Mouse (Mus musculus) CH12.LX (cell line): Measurements from ENCODE around the gene Gpr15. TPM values are rescaled to one million over a fixed set of nuclear protein-coding genes. Genes with fewer than 3 reads are reported as not detected.
A peak's percentile ranks its signal among the peaks of the same experiment; 100 is the strongest.

ENCODE experiments used
- DNase-seq: peaks from one replicate; pipeline ENCODE4 v3.0.0-alpha.2; 2013; ENCODE audit errors: extremely low read depth
- H3K27ac ChIP-seq: 2 replicates; pipeline ENCODE4 v1.5.1; 2012; ENCODE audit warnings: low read depth, mild to moderate bottlenecking, control low read depth, moderate library complexity; ENCODE audit not compliant: insufficient read depth
- H3K27me3 ChIP-seq: replicated peaks from 2 replicates; pipeline ENCODE3; 2012; ENCODE audit warnings: inconsistent platforms
- H3K36me3 ChIP-seq, 2 experiments: replicated peaks in 1 of 2; 2 replicates each; pipeline versions ENCODE3 to v1.6.1; 2012; ENCODE audit warnings: inconsistent platforms in 1 of 2, low read length in 1 of 2, mild to moderate bottlenecking in 1 of 2, mixed read lengths in 1 of 2, moderate library complexity in 1 of 2; ENCODE audit not compliant: control insufficient read depth in 1 of 2, insufficient read depth in 1 of 2
- H3K4me1 ChIP-seq, 2 experiments: 2 replicates each; pipeline ENCODE4 v1.6.1; 2012; ENCODE audit warnings: inconsistent platforms in 1 of 2, moderate library complexity in 1 of 2; ENCODE audit not compliant: insufficient read depth in 2 of 2, control insufficient read depth in 1 of 2
- H3K4me2 ChIP-seq: 2 replicates; pipeline ENCODE4 v1.6.1; 2012; ENCODE audit warnings: low read depth, mild to moderate bottlenecking, control low read depth; ENCODE audit not compliant: poor library complexity, insufficient read depth, severe bottlenecking
- H3K4me3 ChIP-seq, 3 experiments: fragments of 150-350 bp in 1 of 3; sonication (generic) in 1 of 3; replicated peaks in 1 of 3; 2 replicates each; pipeline versions ENCODE3 to v1.5.1; 2011 to 2012; ENCODE audit warnings: low read depth in 2 of 3, low read length in 2 of 3, mild to moderate bottlenecking in 2 of 3, moderate library complexity in 2 of 3, control low read depth in 1 of 3, improper control_type of control experiment in 1 of 3, inconsistent platforms in 1 of 3, mixed read lengths in 1 of 3; ENCODE audit not compliant: poor library complexity in 1 of 3
- H3K79me2 ChIP-seq: replicated peaks from 2 replicates; pipeline ENCODE4 v1.6.1; 2012; ENCODE audit warnings: mild to moderate bottlenecking, moderate library complexity; ENCODE audit not compliant: control insufficient read depth, poor library complexity, insufficient read depth, severe bottlenecking; ENCODE audit errors: extremely low read depth
- H3K9ac ChIP-seq: 2 replicates; pipeline ENCODE4 v1.6.1; 2012; ENCODE audit warnings: low read depth, mild to moderate bottlenecking, control low read depth, moderate library complexity; ENCODE audit not compliant: insufficient read depth
- H3K9me3 ChIP-seq: replicated peaks from 2 replicates; pipeline ENCODE3; 2012; ENCODE audit warnings: low read length, inconsistent platforms, mixed read lengths
- BHLHE40 ChIP-seq: IDR thresholded peaks from 2 replicates; pipeline ENCODE4 v1.6.1; 2011; ENCODE audit warnings: mild to moderate bottlenecking, low read depth, low read length, improper control_type of control experiment
- CHD1 ChIP-seq: IDR thresholded peaks from 2 replicates; pipeline ENCODE4 v1.6.1; 2012; ENCODE audit warnings: low read depth, low read length, improper control_type of control experiment, inconsistent platforms
- CHD2 ChIP-seq: IDR thresholded peaks from 2 replicates; pipeline ENCODE4 v1.6.1; 2011; ENCODE audit warnings: low read length, improper control_type of control experiment
- CTCF ChIP-seq, 2 experiments: IDR thresholded peaks in 1 of 2; conservative IDR thresholded peaks in 1 of 2; 2 replicates each; pipeline ENCODE4 v1.5.1; 2011 to 2012; ENCODE audit warnings: low read depth in 2 of 2, low read length in 2 of 2, improper control_type of control experiment in 1 of 2, inconsistent platforms in 1 of 2, mild to moderate bottlenecking in 1 of 2, moderate library complexity in 1 of 2
- E2F4 ChIP-seq: IDR thresholded peaks from 2 replicates; pipeline ENCODE4 v1.6.1; 2011; ENCODE audit warnings: low read depth, low read length, improper control_type of control experiment; ENCODE audit not compliant: insufficient replicate concordance
- ELF1 ChIP-seq: IDR thresholded peaks from 2 replicates; pipeline ENCODE4 v1.6.1; 2014; ENCODE audit warnings: low read depth, mild to moderate bottlenecking, inconsistent platforms, low read length, improper control_type of control experiment
- EP300 ChIP-seq: IDR thresholded peaks from 2 replicates; pipeline ENCODE4 v1.6.1; 2011; ENCODE audit warnings: low read length, improper control_type of control experiment
- ETS1 ChIP-seq: conservative IDR thresholded peaks from 2 replicates; pipeline ENCODE4 v1.6.1; 2012; ENCODE audit warnings: low read depth, mild to moderate bottlenecking, inconsistent platforms, low read length, improper control_type of control experiment, moderate library complexity
- GABPA ChIP-seq: IDR thresholded peaks from 2 replicates; pipeline ENCODE4 v1.6.1; 2012; ENCODE audit warnings: low read depth, low read length, improper control_type of control experiment, inconsistent platforms; ENCODE audit not compliant: insufficient replicate concordance
- HCFC1 ChIP-seq: IDR thresholded peaks from 2 replicates; pipeline ENCODE4 v1.6.1; 2012; ENCODE audit warnings: low read depth, mild to moderate bottlenecking, inconsistent platforms, low read length, improper control_type of control experiment
- IRF4 ChIP-seq: IDR thresholded peaks from 2 replicates; pipeline ENCODE4 v1.6.1; 2014; ENCODE audit warnings: low read depth, mild to moderate bottlenecking, inconsistent platforms, low read length, improper control_type of control experiment
- JUN ChIP-seq: IDR thresholded peaks from 2 replicates; pipeline ENCODE4 v1.6.1; 2011; ENCODE audit warnings: low read depth, mild to moderate bottlenecking, low read length, improper control_type of control experiment, moderate library complexity; ENCODE audit not compliant: insufficient read depth
- JUND ChIP-seq: conservative IDR thresholded peaks from 2 replicates; pipeline ENCODE4 v1.6.1; 2011; ENCODE audit warnings: low read depth, low read length, improper control_type of control experiment
- KAT2A ChIP-seq: IDR thresholded peaks from 2 replicates; pipeline ENCODE4 v1.6.1; 2012; ENCODE audit warnings: low read length, improper control_type of control experiment, inconsistent platforms; ENCODE audit not compliant: insufficient replicate concordance
- MAFK ChIP-seq: IDR thresholded peaks from 2 replicates; pipeline ENCODE4 v1.6.1; 2011; ENCODE audit warnings: low read length, improper control_type of control experiment; ENCODE audit not compliant: insufficient replicate concordance
- MAX ChIP-seq: IDR thresholded peaks from 2 replicates; pipeline ENCODE4 v1.6.1; 2011; ENCODE audit warnings: low read length, improper control_type of control experiment
- MAZ ChIP-seq: IDR thresholded peaks from 2 replicates; pipeline ENCODE4 v1.6.1; 2012; ENCODE audit warnings: low read depth, mild to moderate bottlenecking, inconsistent platforms, low read length, improper control_type of control experiment, moderate library complexity
- MEF2A ChIP-seq: IDR thresholded peaks from 2 replicates; pipeline ENCODE4 v1.6.1; 2014; ENCODE audit warnings: low read depth, mild to moderate bottlenecking, inconsistent platforms, low read length, improper control_type of control experiment, borderline replicate concordance
- MXI1 ChIP-seq: IDR thresholded peaks from 2 replicates; pipeline ENCODE4 v1.6.1; 2011; ENCODE audit warnings: mild to moderate bottlenecking, low read depth, low read length, improper control_type of control experiment
- MYC ChIP-seq: IDR thresholded peaks from 2 replicates; pipeline ENCODE4 v1.6.1; 2011; ENCODE audit warnings: low read depth, mild to moderate bottlenecking, improper control_type of control experiment, low read length
- NELFE ChIP-seq: IDR thresholded peaks from 2 replicates; pipeline ENCODE4 v1.6.1; 2011; ENCODE audit warnings: low read depth, low read length, improper control_type of control experiment
- NRF1 ChIP-seq: IDR thresholded peaks from 2 replicates; pipeline ENCODE4 v1.6.1; 2014; ENCODE audit warnings: low read depth, mild to moderate bottlenecking, inconsistent platforms, low read length, improper control_type of control experiment, moderate library complexity
- PAX5 ChIP-seq: IDR thresholded peaks from 2 replicates; pipeline ENCODE4 v1.6.1; 2012; ENCODE audit warnings: low read length, inconsistent platforms, mixed read lengths
- POLR2A ChIP-seq: IDR thresholded peaks from 2 replicates; pipeline ENCODE4 v1.6.1; 2011; ENCODE audit warnings: low read depth, mild to moderate bottlenecking, improper control_type of control experiment, low read length
- POLR2AphosphoS2 ChIP-seq: IDR thresholded peaks from 2 replicates; pipeline ENCODE4 v1.6.1; 2011; ENCODE audit warnings: low read depth, low read length, improper control_type of control experiment
- RAD21 ChIP-seq: IDR thresholded peaks from 2 replicates; pipeline ENCODE4 v1.6.1; 2011; ENCODE audit warnings: low read depth, mild to moderate bottlenecking, low read length, improper control_type of control experiment, moderate library complexity
- RCOR1 ChIP-seq: conservative IDR thresholded peaks from 2 replicates; pipeline ENCODE4 v1.6.1; 2012; ENCODE audit warnings: low read depth, mild to moderate bottlenecking, inconsistent platforms, low read length, improper control_type of control experiment
- SIN3A ChIP-seq: IDR thresholded peaks from 2 replicates; pipeline ENCODE4 v1.6.1; 2012; ENCODE audit warnings: low read length, improper control_type of control experiment, inconsistent platforms
- SMC3 ChIP-seq: IDR thresholded peaks from 2 replicates; pipeline ENCODE4 v1.6.1; 2011; ENCODE audit warnings: low read depth, low read length, improper control_type of control experiment
- TBP ChIP-seq: conservative IDR thresholded peaks from 2 replicates; pipeline ENCODE4 v1.6.1; 2011; ENCODE audit warnings: low read depth, low read length, improper control_type of control experiment
- TCF12 ChIP-seq: IDR thresholded peaks from 2 replicates; pipeline ENCODE4 v1.6.1; 2014; ENCODE audit warnings: low read depth, mild to moderate bottlenecking, inconsistent platforms, low read length, improper control_type of control experiment
- UBTF ChIP-seq: IDR thresholded peaks from 2 replicates; pipeline ENCODE4 v1.6.1; 2012; ENCODE audit warnings: low read depth, mild to moderate bottlenecking, inconsistent platforms, low read length, improper control_type of control experiment, moderate library complexity
- USF1 ChIP-seq: IDR thresholded peaks from 2 replicates; pipeline ENCODE4 v1.6.1; 2014; ENCODE audit warnings: low read depth, mild to moderate bottlenecking, inconsistent platforms, low read length, improper control_type of control experiment
- USF2 ChIP-seq: conservative IDR thresholded peaks from 2 replicates; pipeline ENCODE4 v1.6.1; 2011; ENCODE audit warnings: low read depth, low read length, improper control_type of control experiment
- ZC3H11A ChIP-seq: IDR thresholded peaks from 2 replicates; pipeline ENCODE4 v1.6.1; 2012; ENCODE audit warnings: low read depth, mild to moderate bottlenecking, inconsistent platforms, low read length, improper control_type of control experiment
- ZKSCAN1 ChIP-seq: IDR thresholded peaks from 2 replicates; pipeline ENCODE4 v1.6.1; 2012; ENCODE audit warnings: low read depth, inconsistent platforms, low read length, improper control_type of control experiment, borderline replicate concordance
- ZMIZ1 ChIP-seq: IDR thresholded peaks from 2 replicates; pipeline ENCODE4 v1.6.1; 2012; ENCODE audit warnings: low read depth, mild to moderate bottlenecking, inconsistent platforms, low read length, improper control_type of control experiment
- ZNF384 ChIP-seq: IDR thresholded peaks from 2 replicates; pipeline ENCODE4 v1.6.1; 2012; ENCODE audit warnings: low read depth, low read length, improper control_type of control experiment, inconsistent platforms
- dilution Hi-C: fragments of 300-500 bp; cut with MboI; formaldehyde crosslinking; loops from 2 replicates; pipeline ENCODE4 v1.14.3; 2020; ENCODE audit warnings: low sequenced_read_pairs; ENCODE audit not compliant: extremely low pct_unique_long_range_greater_than_20kb, extremely low pct_ligation_motif_present
- in situ Hi-C: fragments of 300-500 bp; cut with MboI; formaldehyde crosslinking; loops from 3 replicates; pipeline ENCODE4 v1.14.3; 2019; ENCODE audit warnings: low sequenced_read_pairs, low pct_ligation_motif_present, low pct_unique_long_range_greater_than_20kb, mixed read lengths
- polyA plus RNA-seq: library from polyadenylated mRNA; unstranded; fragments of >175 nt; gene quantifications from 2 replicates; pipeline ENCODE4 v1.2.1, GENCODE M21; 2012; ENCODE audit warnings: low read depth; ENCODE audit not compliant: insufficient read length
- total RNA-seq, 2 experiments: library from RNA; depleted of rRNA; stranded (reverse); fragments of 300-350 nt in 1 of 2; fragments of >200 nt in 1 of 2; gene quantifications; 2 replicates each; pipeline ENCODE4 v1.2.3; 2012 to 2014

The Gpr15 gene
- total and polyA plus RNA-seq, 3 experiments, result 3.9 to 13.8 (median 8.3) TPM

- dilution Hi-C loops, result no loop called here
- in situ Hi-C loops, result no loop called here
- no peaks in the 10 kb centered on the region for H3K9me3 ChIP-seq
- TF ChIP-seq JUND, result peak; percentile 99
- TF ChIP-seq MAFK, result peak; percentile 81
- peak; percentile 97 for TF ChIP-seq MAX
- peak; percentile 99 for TF ChIP-seq MYC
- TF ChIP-seq CHD1, result 0 out of 2 replicates have a peak, but pooled peaks have one; percentile 32
- TF ChIP-seq PAX5, result no peak
- no peak for TF ChIP-seq GABPA
- TF ChIP-seq SMC3, result peak; percentile 11; the same call in 1 of the 2 replicates
- no peak for TF ChIP-seq USF2
- TF ChIP-seq RCOR1, result peak; percentile 99
- TF ChIP-seq ELF1, result 0 out of 2 replicates have a peak, but pooled peaks have one; percentile 17
- TF ChIP-seq UBTF, result no peak
- TF ChIP-seq ETS1, result peak; percentile 99
- TF ChIP-seq ZMIZ1, result peak; percentile 69
- no peak for TF ChIP-seq ZKSCAN1
- no peak for TF ChIP-seq USF1
- no peak for TF ChIP-seq CTCF (conservative IDR thresholded peaks at IDR 0.05 in 1 of 2, IDR thresholded peaks at IDR 0.05 in 1 of 2; ENCODE audit: low read depth in 2 of 2, low read length in 2 of 2)
- no peak; the same call in 1 of the 2 replicates for TF ChIP-seq POLR2A
- TF ChIP-seq RAD21, result peak; percentile 18
- TF ChIP-seq CHD2, result peak; percentile 91
- TF ChIP-seq TBP, result peak; percentile 55; the same call in 1 of the 2 replicates
- no peak for TF ChIP-seq POLR2AphosphoS2
- TF ChIP-seq BHLHE40, result peak; percentile 96
- TF ChIP-seq HCFC1, result peak; percentile 34; the same call in 1 of the 2 replicates
- peak; percentile 72; the same call in 1 of the 2 replicates for TF ChIP-seq KAT2A
- peak; percentile 100 for TF ChIP-seq TCF12
- peak; percentile 51; the same call in 1 of the 2 replicates for TF ChIP-seq ZNF384
- no peak for TF ChIP-seq E2F4
- peak; percentile 96 for TF ChIP-seq MEF2A
- TF ChIP-seq NRF1, result peak; percentile 41; the same call in 1 of the 2 replicates
- peak; percentile 100 for TF ChIP-seq EP300
- TF ChIP-seq SIN3A, result peak; percentile 91; the same call in 1 of the 2 replicates
- TF ChIP-seq MXI1, result peak; percentile 84
- TF ChIP-seq ZC3H11A, result no peak
- TF ChIP-seq JUN, result peak; percentile 99
- TF ChIP-seq MAZ, result peak; percentile 98
- TF ChIP-seq IRF4, result peak; percentile 100
- peak; percentile 31; the same call in 1 of the 2 replicates for TF ChIP-seq NELFE
- TF ChIP-seq, all 38 proteins: peak for 27
- H3K36me3 ChIP-seq, result no peaks in the 10 kb centered on the region
- peak overlapping the region; percentile 65 for H3K9ac ChIP-seq
- peaks cover 10 to 48% of the 10 kb centered on the region in 2 experiments for H3K4me1 ChIP-seq
- peak overlapping the region; percentile 84 for H3K27ac ChIP-seq
- no peaks in the 10 kb centered on the region; the same call in 1 of the 2 replicates for H3K79me2 ChIP-seq
- peak overlapping the region in 1 of 3 experiments; percentile 0 for H3K4me3 ChIP-seq
- DNase-seq, result peak; percentile 95
- no peaks in the 10 kb centered on the region for H3K27me3 ChIP-seq
- H3K4me2 ChIP-seq, result peak overlapping the region; percentile 93
Observed at GRCm38 (mm10) chr16:58696796-58697195, 22.1 kb downstream of the Gpr15 start.
